Mouse (Mus musculus): ENCODE results near the gene Erich6. TPM values are rescaled to one million over a fixed set of nuclear protein-coding genes. Genes with fewer than 3 reads are reported as not detected.

Gene Erich6
- polyA plus RNA-seq, 1 experiment from 2014 or later = not detected

DNA sequence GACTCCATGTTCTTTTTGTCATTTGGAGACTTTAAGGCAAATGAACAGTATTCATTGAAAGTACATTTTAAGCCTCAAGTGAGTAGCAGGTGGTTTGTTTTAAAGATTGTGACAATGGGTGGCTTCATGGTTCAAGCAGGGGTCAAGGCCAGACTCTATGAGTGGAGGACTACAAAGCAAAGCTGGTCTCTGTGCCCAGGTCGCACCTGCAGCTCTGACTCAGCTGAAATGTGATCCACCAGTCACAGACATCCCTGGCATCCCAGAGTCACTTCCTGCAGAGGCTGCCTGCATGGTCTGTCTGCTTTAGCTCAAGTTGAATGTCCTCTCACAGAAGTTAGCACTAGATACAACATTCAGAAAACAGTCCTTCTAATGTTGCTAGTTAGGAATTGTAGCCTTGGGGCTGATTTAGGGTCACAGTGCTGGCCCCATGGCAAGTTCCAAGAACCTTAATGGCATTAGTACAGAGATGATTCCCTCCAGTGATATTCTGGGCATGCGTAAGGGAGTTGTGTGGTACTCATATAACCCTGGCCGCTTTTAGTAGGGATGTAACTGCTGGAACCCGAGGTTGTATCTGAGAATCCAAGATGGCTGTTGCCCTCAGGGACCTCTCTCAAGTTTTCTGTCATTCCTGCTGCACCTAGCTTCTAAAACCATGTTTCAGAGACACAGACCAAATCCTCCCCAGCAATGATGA lies 35.6 kb upstream of the Erich6 start:
- no peak overlapping the region for H3K27ac ChIP-seq (ENCODE audit: low read depth)
- ATAC-seq = no peak
- no peak overlapping the region for H3K4me3 ChIP-seq (ENCODE audit: low read depth, low read length)
- H3K36me3 ChIP-seq (replicated peaks; ENCODE audit: insufficient read depth, low read length) = peaks cover 12% of the 10 kb centered on the region
- TF ChIP-seq EP300 (IDR thresholded peaks at IDR 0.05; ENCODE audit: low read depth) (no peak), CTCF (IDR thresholded peaks at IDR 0.05; ENCODE audit: low read depth) (no peak)
- H3K4me1 ChIP-seq (ENCODE audit: insufficient read depth) = peaks cover 6% of the 10 kb centered on the region
- DNase-seq = no peak
- 63% methylated on average over 4 of the region's 4 CpGs for WGBS (ENCODE audit: insufficient replicate concordance)
- no peaks in the 10 kb centered on the region for H3K27me3 ChIP-seq (ENCODE audit: insufficient read depth, low read length)
- H3K4me2 ChIP-seq (ENCODE audit: low read depth, low read length) = no peak overlapping the region
- H3K9me3 ChIP-seq (ENCODE audit: low read length) = no peaks in the 10 kb centered on the region
- no peak overlapping the region for H3K9ac ChIP-seq (replicated peaks)

DNA sequence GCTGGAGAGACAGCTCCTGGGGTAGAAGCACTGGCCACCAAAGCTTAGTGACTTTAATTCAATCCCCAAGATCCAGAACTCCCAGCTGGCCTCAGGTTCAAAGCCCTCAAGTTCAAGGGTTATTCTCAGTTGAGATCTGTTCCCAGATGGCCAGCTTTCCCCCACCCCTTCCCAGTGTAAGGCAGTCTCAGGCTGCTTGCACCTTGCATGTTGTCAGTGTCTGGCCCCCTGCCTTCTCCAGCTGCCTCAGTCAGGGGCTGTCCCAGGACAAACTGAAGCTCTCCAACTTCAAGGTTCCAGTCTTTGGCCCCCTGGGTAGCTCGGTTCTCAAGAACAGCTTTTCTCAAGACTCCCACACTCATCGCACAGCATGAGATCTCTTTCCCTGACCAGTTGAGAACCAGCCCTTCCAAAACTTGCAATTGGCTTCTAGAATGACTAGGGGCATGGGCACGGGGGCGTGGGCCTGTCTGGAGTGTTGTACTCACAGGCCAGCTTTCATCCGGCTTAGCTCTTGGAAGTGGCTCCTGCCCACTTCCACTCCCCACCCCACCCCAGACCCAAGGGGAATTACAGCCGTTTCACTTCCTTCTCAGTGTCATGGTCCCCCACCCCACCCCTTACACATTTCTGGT lies 34.7 kb upstream of the Erich6 start:
- TF ChIP-seq CTCF (IDR thresholded peaks at IDR 0.05; ENCODE audit: low read depth) (no peak), EP300 (IDR thresholded peaks at IDR 0.05; ENCODE audit: low read depth) (no peak)
- DNase-seq (peak; percentile 37), ATAC-seq (no peak)
- no peak overlapping the region for H3K27ac ChIP-seq (ENCODE audit: low read depth)
- peaks cover 12% of the 10 kb centered on the region for H3K36me3 ChIP-seq (replicated peaks; ENCODE audit: insufficient read depth, low read length)
- H3K27me3 ChIP-seq (ENCODE audit: insufficient read depth, low read length) = no peaks in the 10 kb centered on the region
- no peak overlapping the region for H3K4me2 ChIP-seq (ENCODE audit: low read depth, low read length)
- no peak overlapping the region for H3K4me3 ChIP-seq (ENCODE audit: low read depth, low read length)
- 42% methylated on average over 6 of the region's 6 CpGs for WGBS (ENCODE audit: insufficient replicate concordance)
- H3K9ac ChIP-seq (replicated peaks) = no peak overlapping the region
- H3K9me3 ChIP-seq (ENCODE audit: low read length) = no peaks in the 10 kb centered on the region
- H3K4me1 ChIP-seq (ENCODE audit: insufficient read depth) = peaks cover 6% of the 10 kb centered on the region

DNA sequence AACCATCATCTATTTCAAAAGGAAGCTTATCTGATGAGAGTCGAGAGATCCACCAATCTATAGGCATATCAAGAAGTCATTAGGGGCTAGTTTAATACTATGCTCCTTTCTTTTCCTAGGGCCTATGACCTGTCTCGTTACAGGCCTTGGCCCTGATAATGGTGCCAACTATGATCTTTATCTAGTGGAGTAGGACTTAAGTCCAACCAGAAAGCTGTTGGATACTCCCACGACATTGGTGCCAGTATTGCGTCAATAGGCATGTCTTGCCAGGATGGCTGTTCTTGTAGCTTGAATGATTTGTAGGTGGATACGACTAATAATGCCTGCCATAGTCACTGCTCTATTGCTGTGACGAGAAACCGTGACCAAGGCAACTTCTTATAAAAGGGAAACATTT lies 27.0 kb upstream of the Erich6 start:
- H3K9me3 ChIP-seq (ENCODE audit: low read length) = no peaks in the 10 kb centered on the region
- no peak overlapping the region for H3K4me3 ChIP-seq (ENCODE audit: low read depth, low read length)
- DNase-seq = no peak
- H3K4me2 ChIP-seq (ENCODE audit: low read depth, low read length) = no peak overlapping the region
- no peak for TF ChIP-seq CTCF (IDR thresholded peaks at IDR 0.05; ENCODE audit: low read depth)
- no peak for TF ChIP-seq EP300 (IDR thresholded peaks at IDR 0.05; ENCODE audit: low read depth)
- H3K9ac ChIP-seq (replicated peaks) = no peak overlapping the region
- no peaks in the 10 kb centered on the region for H3K36me3 ChIP-seq (replicated peaks; ENCODE audit: insufficient read depth, low read length)
- WGBS (ENCODE audit: insufficient replicate concordance) = 83% methylated on average over 7 of the region's 7 CpGs
- no peaks in the 10 kb centered on the region for H3K4me1 ChIP-seq (ENCODE audit: insufficient read depth)
- no peaks in the 10 kb centered on the region for H3K27me3 ChIP-seq (ENCODE audit: insufficient read depth, low read length)
- no peak for ATAC-seq
- H3K27ac ChIP-seq (ENCODE audit: low read depth) = no peak overlapping the region

DNA sequence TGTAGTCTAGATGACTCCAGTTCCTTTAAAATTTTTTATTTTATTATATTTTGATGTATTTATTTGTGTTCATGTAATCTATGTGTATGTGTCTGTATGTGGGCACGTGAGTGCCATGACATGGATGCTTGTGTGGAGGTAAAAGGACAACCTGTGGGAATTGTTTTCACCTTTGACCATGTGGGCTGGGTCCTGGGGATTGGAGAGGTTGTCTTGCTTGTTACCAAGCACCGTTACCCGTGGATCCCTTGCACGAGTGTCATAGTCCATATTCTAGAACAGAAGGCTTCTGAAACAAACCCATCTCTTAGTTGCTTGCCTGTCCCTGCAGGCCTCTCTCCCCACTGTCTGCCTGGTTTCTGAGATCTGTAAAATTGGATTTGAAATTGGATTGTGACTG lies 23.6 kb upstream of the Erich6 start:
- ATAC-seq = no peak
- H3K9ac ChIP-seq (replicated peaks) = no peak overlapping the region

DNA sequence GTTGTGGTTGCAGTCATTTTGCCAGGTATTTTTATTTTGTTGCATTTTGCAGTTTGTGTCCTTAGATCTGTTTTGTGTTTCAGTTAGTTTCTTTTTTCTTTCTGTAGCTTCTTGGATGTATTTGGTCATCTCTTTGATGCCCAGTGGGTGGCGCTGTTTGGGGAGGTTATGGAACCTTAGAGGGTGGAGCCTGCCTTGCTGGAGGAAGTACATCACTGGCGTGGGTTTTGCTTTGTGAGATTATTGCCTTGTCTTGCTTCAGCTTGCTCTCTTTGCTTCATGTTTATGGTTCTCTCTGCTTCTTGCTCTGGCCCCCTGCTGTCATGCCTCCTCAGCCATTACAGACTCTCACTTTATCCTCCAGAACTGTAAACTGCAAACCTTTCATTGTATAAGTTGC lies 20.3 kb upstream of the Erich6 start:
- Histone ChIP-seq H3K9ac (replicated peaks) (no peak overlapping the region), H3K27ac (ENCODE audit: low read depth) (no peak overlapping the region), H3K36me3 (replicated peaks; ENCODE audit: insufficient read depth, low read length) (no peaks in the 10 kb centered on the region), H3K4me3 (ENCODE audit: low read depth, low read length) (no peak overlapping the region), H3K4me2 (ENCODE audit: low read depth, low read length) (no peak overlapping the region), H3K27me3 (ENCODE audit: insufficient read depth, low read length) (no peaks in the 10 kb centered on the region), H3K9me3 (ENCODE audit: low read length) (no peaks in the 10 kb centered on the region), H3K4me1 (ENCODE audit: insufficient read depth) (no peaks in the 10 kb centered on the region)
- 12% methylated on average over 2 of the region's 2 CpGs for WGBS (ENCODE audit: insufficient replicate concordance)
- TF ChIP-seq EP300 (IDR thresholded peaks at IDR 0.05; ENCODE audit: low read depth) (no peak), CTCF (IDR thresholded peaks at IDR 0.05; ENCODE audit: low read depth) (peak; percentile 73)
- no peak for ATAC-seq
- peak; percentile 78 for DNase-seq

More for the DNA sequence above, 23.6 kb upstream of the Erich6 start:
- no peak for TF ChIP-seq EP300 (IDR thresholded peaks at IDR 0.05; ENCODE audit: low read depth)
- TF ChIP-seq CTCF (IDR thresholded peaks at IDR 0.05; ENCODE audit: low read depth) = no peak
- H3K4me1 ChIP-seq (ENCODE audit: insufficient read depth) = no peaks in the 10 kb centered on the region
- H3K27me3 ChIP-seq (ENCODE audit: insufficient read depth, low read length) = no peaks in the 10 kb centered on the region
- no peak overlapping the region for H3K27ac ChIP-seq (ENCODE audit: low read depth)
- H3K4me3 ChIP-seq (ENCODE audit: low read depth, low read length) = no peak overlapping the region
- 69% methylated on average over 4 of the region's 4 CpGs for WGBS (ENCODE audit: insufficient replicate concordance)
- H3K4me2 ChIP-seq (ENCODE audit: low read depth, low read length) = no peak overlapping the region
- no peaks in the 10 kb centered on the region for H3K9me3 ChIP-seq (ENCODE audit: low read length)
- H3K36me3 ChIP-seq (replicated peaks; ENCODE audit: insufficient read depth, low read length) = no peaks in the 10 kb centered on the region
- DNase-seq = no peak

- H3K4me2 ChIP-seq (ENCODE audit: low read depth, low read length) = peak overlapping the region; percentile 33; the same call in 1 of the 2 replicates
- no peak overlapping the region for H3K4me3 ChIP-seq (ENCODE audit: low read depth, low read length)
- no peaks in the 10 kb centered on the region for H3K9me3 ChIP-seq (ENCODE audit: low read length)
- no peak overlapping the region for H3K9ac ChIP-seq (replicated peaks)
- ATAC-seq (peak; percentile 33; the same call in 1 of the 2 replicates), DNase-seq (peak; percentile 64)
- WGBS (ENCODE audit: insufficient replicate concordance) = 58% methylated on average over 17 of the region's 17 CpGs
- TF ChIP-seq CTCF (IDR thresholded peaks at IDR 0.05; ENCODE audit: low read depth) (peak; percentile 85), EP300 (IDR thresholded peaks at IDR 0.05; ENCODE audit: low read depth) (no peak)
- no peaks in the 10 kb centered on the region for H3K36me3 ChIP-seq (replicated peaks; ENCODE audit: insufficient read depth, low read length)
- no peaks in the 10 kb centered on the region for H3K4me1 ChIP-seq (ENCODE audit: insufficient read depth)
- no peak overlapping the region for H3K27ac ChIP-seq (ENCODE audit: low read depth)
- H3K27me3 ChIP-seq (ENCODE audit: insufficient read depth, low read length) = no peaks in the 10 kb centered on the region
Measured at GRCm38 (mm10) chr3:58655362-58656130, 18.5 kb upstream of the Erich6 start.
